Mouse (Mus musculus): ENCODE results near the gene Narf.

Narf gene

GRCm38 (mm10) chr11:121235475-121236238, 1.4 kb upstream of the Narf start:
- peak in 1 of 2 experiments; percentile 22 for DNase-seq (ENCODE audit: low read depth in 1 of 2, low spot score in 2 of 2)

GRCm38 (mm10) chr11:121237345-121238128, 484 bp downstream of the Narf start:
- DNase-seq (ENCODE audit: low read depth in 1 of 2, low spot score in 2 of 2), result peak in 1 of 2 experiments; percentile 11

- no peak for DNase-seq (ENCODE audit: low read depth in 1 of 2, low spot score in 2 of 2)
Measured at GRCm38 (mm10) chr11:121239669-121240068, 2.6 kb downstream of the Narf start.

GRCm38 (mm10) chr11:121250196-121250595, 13.1 kb downstream of the Narf start:
- DNase-seq (ENCODE audit: low read depth in 1 of 2, low spot score in 2 of 2), result no peak

GRCm38 (mm10) chr11:121259160-121260100, 22.4 kb downstream of the Narf start, which contains the start of gene Foxk2:
Gene Foxk2 (plus strand): TSS chr11:121259990.
- peak; percentile 43 to 73 for DNase-seq (ENCODE audit: low read depth in 1 of 2, low spot score in 2 of 2)

GRCm38 (mm10) chr11:121260211-121260906, 23.3 kb downstream of the Narf start:
- DNase-seq (ENCODE audit: low read depth in 1 of 2, low spot score in 2 of 2), result peak in 1 of 2 experiments; percentile 3

- DNase-seq (ENCODE audit: low read depth in 1 of 2, low spot score in 2 of 2), result no peak
Measured at GRCm38 (mm10) chr11:121261074-121261473, 24.0 kb downstream of the Narf start.

- no peak for DNase-seq (ENCODE audit: low read depth in 1 of 2, low spot score in 2 of 2)
Measured at GRCm38 (mm10) chr11:121277516-121277915, 40.5 kb downstream of the Narf start.

GRCm38 (mm10) chr11:121278011-121278410, 41.0 kb downstream of the Narf start:
- no peak for DNase-seq (ENCODE audit: low read depth in 1 of 2, low spot score in 2 of 2)

GRCm38 (mm10) chr11:121282911-121283310, 45.9 kb downstream of the Narf start:
- DNase-seq (ENCODE audit: low read depth in 1 of 2, low spot score in 2 of 2), result no peak

GRCm38 (mm10) chr11:121289859-121290258, 52.8 kb downstream of the Narf start:
- DNase-seq (ENCODE audit: low read depth in 1 of 2, low spot score in 2 of 2), result no peak

- no peak for DNase-seq (ENCODE audit: low read depth in 1 of 2, low spot score in 2 of 2)
Measured at GRCm38 (mm10) chr11:121294771-121295170, 57.7 kb downstream of the Narf start.

GRCm38 (mm10) chr11:121298493-121298892, 61.4 kb downstream of the Narf start:
- DNase-seq (ENCODE audit: low read depth in 1 of 2, low spot score in 2 of 2), result no peak

GRCm38 (mm10) chr11:121300265-121300664, 63.2 kb downstream of the Narf start:
- no peak for DNase-seq (ENCODE audit: low read depth in 1 of 2, low spot score in 2 of 2)

GRCm38 (mm10) chr11:121305371-121305770, 68.3 kb downstream of the Narf start:
- DNase-seq (ENCODE audit: low read depth in 1 of 2, low spot score in 2 of 2), result no peak

Measured in monocyte, adult 2 months (primary cell).